Mouse (Mus musculus): ENCODE data around the gene Ddx47.

Gene Ddx47

GRCm38 (mm10) chr6:135011048-135011733 lies at the start of gene Ddx47:
TSS of gene Ddx47 (plus strand) at chr6:135011612.
- peak; percentile 97 for DNase-seq (ENCODE audit: low spot score)

DNA sequence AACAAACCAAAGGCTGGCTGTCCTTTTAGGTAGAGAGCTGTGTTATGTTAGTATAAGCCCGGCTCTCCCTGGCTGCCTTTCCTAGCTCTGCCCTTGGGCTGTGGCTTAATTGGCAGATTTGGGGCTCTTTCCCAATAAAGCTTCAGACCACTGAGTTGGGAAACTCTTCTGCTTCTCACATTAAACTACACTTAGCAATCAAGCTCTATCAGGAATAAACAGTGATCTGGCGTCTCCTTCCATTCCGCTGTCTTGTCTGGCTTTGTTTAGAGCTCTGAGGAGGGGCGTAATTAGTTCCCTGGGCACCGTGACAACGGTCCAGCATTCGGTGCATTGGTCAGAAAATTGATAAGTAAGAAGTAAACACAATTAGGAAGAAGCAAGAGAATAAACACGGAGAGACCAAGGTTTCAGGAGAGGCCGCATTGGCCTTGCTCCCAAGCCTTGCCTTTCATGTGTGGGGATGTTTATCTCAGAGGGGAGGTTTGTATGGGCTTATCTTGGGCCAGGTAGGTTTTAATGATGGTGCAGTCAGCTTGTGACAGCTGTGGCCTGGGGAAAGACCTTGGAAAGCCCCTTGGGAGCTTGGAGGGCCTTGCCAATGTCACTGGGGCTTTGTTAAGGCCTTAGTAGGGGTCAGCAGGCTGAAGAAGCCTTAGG lies 49.4 kb upstream of the Ddx47 start:
- no peak for DNase-seq (ENCODE audit: low spot score)

- no peak for DNase-seq (ENCODE audit: low spot score)
These were observed 48.9 kb upstream of the Ddx47 start for GRCm38 (mm10) chr6:134962518-134962893.

DNA sequence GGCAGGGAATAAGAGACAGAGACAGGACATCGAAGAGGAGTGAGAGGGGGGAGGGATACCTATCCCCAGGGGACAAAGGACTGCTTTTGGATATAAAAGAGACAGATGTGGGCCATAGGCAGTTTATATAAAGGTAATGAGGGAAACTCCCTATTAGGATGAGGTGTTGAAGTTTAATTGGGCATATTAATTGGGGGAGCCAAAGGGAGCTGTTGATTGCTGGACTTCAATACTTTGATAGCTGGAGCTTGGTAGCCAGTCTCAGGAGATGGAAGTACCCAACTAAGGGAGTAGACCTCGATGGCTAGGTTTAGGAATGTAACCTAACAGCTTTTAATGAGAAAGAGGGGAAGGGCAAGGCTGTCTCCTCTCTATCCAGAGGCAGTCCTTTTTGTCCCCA lies 47.5 kb upstream of the Ddx47 start:
- DNase-seq (ENCODE audit: low spot score) = no peak

GRCm38 (mm10) chr6:134966681-134967080 lies 44.7 kb upstream of the Ddx47 start:
- DNase-seq (ENCODE audit: low spot score) = no peak

DNA sequence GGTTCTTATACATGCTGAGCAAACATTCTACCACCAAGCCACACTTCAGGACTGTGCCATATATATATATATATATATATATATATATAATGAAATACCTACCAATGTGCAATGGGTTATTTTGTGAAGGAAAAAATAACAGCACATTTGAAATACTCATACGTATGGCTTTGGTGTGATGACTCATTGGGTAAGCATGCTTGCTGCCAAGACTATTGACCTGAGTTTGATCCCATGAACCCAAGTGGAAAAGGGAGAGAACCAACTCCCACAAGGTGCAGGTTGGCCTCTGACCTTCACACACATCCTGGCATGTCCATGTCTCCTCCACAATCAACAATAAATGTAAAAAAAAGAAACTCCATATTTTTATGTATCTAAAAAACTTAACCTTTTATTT lies 43.1 kb upstream of the Ddx47 start:
- DNase-seq (ENCODE audit: low spot score) = no peak

DNA sequence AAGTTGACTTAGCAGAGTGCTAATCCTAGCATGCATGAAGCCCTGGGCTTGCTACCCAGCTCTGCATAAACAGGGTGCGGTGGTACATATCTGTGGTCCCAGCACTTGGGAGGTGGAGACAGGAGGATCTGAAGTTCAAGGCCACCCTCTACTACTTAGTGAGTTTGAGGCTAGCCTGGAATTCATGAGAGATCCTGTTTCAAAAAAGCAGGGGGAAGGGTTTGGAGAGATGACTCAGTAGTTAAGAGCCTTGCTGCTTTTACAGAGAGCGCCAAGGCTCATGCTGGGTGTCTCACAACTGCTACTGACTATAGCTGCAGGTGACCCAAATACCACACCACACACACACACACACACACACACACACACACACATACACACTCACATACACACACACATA lies 41.9 kb upstream of the Ddx47 start:
- no peak for DNase-seq (ENCODE audit: low spot score)

GRCm38 (mm10) chr6:134972096-134972495 lies 39.3 kb upstream of the Ddx47 start:
- no peak for DNase-seq (ENCODE audit: low spot score)

DNA sequence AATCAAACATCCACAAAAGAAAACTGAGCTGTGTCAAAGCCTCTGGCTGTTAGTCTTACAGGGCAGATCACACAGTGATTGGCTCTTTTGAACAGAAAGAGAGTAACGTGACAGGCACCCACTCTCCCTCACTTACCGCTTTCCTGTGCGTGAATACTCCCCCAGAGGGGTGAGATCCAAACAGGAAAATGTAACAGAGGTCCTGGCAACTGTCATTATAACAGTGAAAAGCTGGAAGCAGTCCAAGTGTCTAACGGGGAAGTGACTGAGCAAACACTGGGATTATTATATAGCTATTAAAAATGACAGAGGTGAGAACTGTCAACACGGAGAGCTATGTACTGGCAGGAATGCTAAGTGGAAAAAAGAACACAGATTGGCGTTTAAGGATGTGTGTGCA lies 34.8 kb upstream of the Ddx47 start:
- no peak for DNase-seq (ENCODE audit: low spot score)

DNA sequence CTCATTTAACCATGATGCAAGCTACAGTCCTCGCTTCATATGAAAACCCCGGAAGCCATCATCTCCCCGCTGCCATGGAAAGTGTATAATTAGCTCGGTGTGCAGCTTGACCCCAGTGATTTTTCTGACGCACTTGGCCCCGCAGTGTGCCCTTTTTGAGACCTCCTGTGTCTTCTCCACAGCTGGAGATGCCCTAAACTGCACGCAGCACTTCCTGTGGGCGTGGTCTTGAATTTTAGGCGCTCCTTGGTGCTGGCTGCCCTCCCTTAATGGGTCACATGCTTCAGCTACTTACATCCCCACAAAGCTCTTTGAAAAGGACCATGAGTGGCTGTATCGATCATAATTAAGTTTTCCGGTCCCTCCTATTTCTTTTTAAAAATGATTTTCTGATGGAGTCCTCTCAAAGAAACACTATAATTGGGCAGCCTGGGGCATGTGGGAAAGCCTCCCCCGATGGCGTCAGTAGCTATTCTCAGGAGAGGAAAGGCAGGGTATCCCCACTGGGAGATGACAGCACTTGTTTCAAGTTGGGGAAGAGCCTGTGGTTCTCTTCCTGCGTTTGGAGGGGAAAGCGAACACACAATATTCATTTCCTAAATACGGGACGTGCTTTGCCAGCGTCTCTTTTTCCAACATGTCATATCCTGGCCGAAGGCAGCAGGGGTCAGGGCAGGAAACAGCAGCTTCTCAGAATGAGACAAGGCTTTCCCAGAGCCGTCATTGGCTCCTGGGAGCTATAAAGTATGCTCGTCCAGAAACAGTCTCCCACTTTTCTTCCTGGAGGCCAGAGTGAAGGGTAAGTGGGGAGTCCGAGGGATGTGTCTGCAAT lies 30.0 kb upstream of the Ddx47 start, which contains the start of gene Apold1:
Apold1 (plus strand) TSS at position 488 of the 832 bp plus-strand sequence.
- no peak for DNase-seq (ENCODE audit: low spot score)

- peak; percentile 59 for DNase-seq (ENCODE audit: low spot score)
These were observed 27.7 kb upstream of the Ddx47 start for GRCm38 (mm10) chr6:134983529-134984370.

- no peak for DNase-seq (ENCODE audit: low spot score)
These were observed 26.7 kb upstream of the Ddx47 start for GRCm38 (mm10) chr6:134984748-134985147.

GRCm38 (mm10) chr6:134988377-134988776 lies 23.0 kb upstream of the Ddx47 start:
- no peak for DNase-seq (ENCODE audit: low spot score)

DNA sequence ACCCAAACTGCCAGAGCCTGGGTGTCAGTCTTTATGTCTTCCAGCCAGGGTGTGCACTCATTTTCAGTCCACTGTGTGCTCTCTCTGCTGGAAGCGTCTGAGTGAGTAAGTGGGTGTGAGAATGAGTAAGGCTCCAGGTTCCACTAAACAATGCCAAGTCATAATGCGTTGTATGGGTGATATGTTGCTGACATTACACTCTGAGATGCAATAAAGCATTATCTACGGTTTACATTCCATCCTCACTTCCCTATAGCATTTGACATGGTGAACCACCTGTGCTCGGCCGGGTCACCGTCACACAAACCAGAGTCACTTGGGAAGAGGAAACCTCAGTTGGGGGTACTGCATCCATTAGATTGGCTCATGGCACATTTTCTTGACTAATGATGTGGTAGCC lies 20.7 kb upstream of the Ddx47 start:
- no peak for DNase-seq (ENCODE audit: low spot score)

GRCm38 (mm10) chr6:134994031-134994651 lies 17.3 kb upstream of the Ddx47 start:
- peak; percentile 37 for DNase-seq (ENCODE audit: low spot score)

- no peak for DNase-seq (ENCODE audit: low spot score)
These were observed 16.4 kb upstream of the Ddx47 start for GRCm38 (mm10) chr6:134994985-134995384.

- DNase-seq (ENCODE audit: low spot score) = no peak
These were observed 14.5 kb upstream of the Ddx47 start for GRCm38 (mm10) chr6:134996918-134997317.

DNA sequence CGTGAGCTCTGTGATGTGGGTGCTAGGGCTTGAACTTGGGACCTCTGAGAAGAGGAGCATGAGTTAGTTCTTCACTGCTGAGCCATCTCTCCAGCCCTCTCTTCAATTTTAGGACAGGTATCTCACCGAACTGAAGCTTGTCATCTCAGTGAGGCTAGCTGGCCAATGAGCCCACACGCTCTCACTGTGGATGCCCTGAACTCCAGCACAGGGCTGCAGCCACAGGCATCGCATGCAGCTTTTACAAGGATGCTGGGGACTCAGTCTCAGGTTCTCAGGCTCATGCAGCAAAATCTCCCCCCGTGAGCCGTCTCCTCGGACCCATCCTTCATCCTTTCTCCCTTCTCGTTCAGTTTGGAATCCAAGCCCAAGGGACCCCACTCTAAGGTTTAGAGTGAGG lies 13.3 kb upstream of the Ddx47 start:
- no peak for DNase-seq (ENCODE audit: low spot score)

GRCm38 (mm10) chr6:134998781-134999180 lies 12.6 kb upstream of the Ddx47 start:
- DNase-seq (ENCODE audit: low spot score) = no peak

DNA sequence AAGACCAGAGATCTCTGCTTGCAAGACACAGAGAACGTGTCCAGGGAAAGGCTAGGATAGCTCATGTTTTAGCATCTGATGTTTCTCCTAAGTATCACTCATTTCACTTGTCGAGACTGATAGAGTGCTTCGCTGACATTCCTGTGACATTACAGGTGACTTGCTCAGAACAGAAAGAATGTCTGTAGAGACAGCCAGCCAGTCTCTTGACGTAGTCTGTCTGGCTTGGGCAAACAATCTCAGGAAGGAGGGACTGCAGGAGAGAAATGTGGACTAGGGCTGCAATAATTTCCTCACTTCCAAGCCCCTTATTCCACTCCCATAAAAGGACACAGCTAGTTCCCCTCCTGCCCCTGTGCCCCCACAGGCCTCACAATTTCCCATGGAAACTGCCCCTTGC lies 11.1 kb upstream of the Ddx47 start:
- DNase-seq (ENCODE audit: low spot score) = no peak

DNA sequence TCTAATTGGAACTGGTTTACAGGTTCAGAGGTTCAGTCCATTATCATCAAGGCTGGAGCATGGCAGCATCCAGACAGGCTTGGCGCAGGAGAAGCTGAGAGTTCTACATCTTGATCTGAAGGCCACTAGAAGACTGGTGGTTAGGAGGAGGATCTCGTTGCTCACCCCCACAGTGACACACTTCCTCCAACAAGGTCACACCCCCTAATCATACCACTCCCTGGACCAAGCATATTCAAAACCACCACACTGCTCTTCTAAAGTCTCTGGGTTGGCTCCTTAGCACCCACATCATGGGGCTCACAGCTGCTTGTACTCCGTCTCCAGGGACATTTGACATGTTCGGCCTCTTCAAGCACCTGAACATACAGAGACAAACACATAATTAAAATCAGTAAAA lies 9.4 kb upstream of the Ddx47 start:
- no peak for DNase-seq (ENCODE audit: low spot score)

DNA sequence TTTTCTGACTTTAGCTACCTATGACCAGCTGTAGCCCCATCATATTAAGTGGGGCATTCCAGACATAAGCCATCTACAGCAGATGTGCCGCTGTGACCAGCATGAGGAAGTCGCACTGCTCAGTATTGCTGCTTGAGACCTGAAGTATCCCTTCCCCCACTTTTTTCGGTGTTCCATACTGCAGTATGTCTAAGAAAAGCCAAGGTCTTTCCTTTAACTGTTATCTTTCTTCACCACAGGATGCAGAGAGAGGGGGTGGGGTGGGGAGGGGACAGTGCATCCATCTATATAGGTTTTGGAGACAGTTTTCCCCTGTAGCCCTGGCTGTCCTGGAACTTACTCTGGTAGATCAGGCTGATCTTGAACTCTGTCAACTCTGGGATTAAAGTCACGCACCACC lies 5.0 kb upstream of the Ddx47 start:
- DNase-seq (ENCODE audit: low spot score) = no peak

Measured in layer of hippocampus, adult 9-10 months (tissue).